Mouse (Mus musculus) intestine, embryonic 16.5 days (tissue): ENCODE measurements around the gene Nudt22. TPM values are rescaled to one million over a fixed set of nuclear protein-coding genes. Genes with fewer than 3 reads are reported as not detected.
A peak's percentile ranks its signal among the peaks of the same experiment; 100 is the strongest.

ENCODE experiments used
- ATAC-seq: fragments of 200-750 bp; cut with Nextera tagmentation; 2 replicates; pipeline ENCODE4 v1.8.0; 2017; ENCODE audit warnings: moderate TSS enrichment, moderate library complexity
- H3K27ac ChIP-seq: fragments of 300-500 bp; sonication (generic); 2 replicates; pipeline ENCODE4 v1.5.1; 2014; ENCODE audit warnings: mild to moderate bottlenecking, low read length
- H3K27me3 ChIP-seq: fragments of 300-500 bp; sonication (generic); replicated peaks from 2 replicates; pipeline ENCODE4 v1.6.1; 2014; ENCODE audit warnings: low read length, control low read depth, mixed read lengths; ENCODE audit not compliant: control insufficient read depth, insufficient read depth
- H3K36me3 ChIP-seq: fragments of 300-500 bp; sonication (generic); 2 replicates; pipeline ENCODE4 v1.6.1; 2014; ENCODE audit warnings: low read length, control low read depth; ENCODE audit not compliant: control insufficient read depth, insufficient read depth
- H3K4me1 ChIP-seq: fragments of 300-500 bp; sonication (generic); 2 replicates; pipeline ENCODE4 v1.6.1; 2014; ENCODE audit warnings: low read length, control low read depth, mixed read lengths; ENCODE audit not compliant: control insufficient read depth, insufficient read depth
- H3K4me2 ChIP-seq: fragments of 300-500 bp; sonication (generic); 2 replicates; pipeline ENCODE4 v1.6.1; 2014; ENCODE audit warnings: low read depth, low read length, control low read depth
- H3K4me3 ChIP-seq: fragments of 300-500 bp; sonication (generic); 2 replicates; pipeline ENCODE4 v1.5.1; 2014; ENCODE audit warnings: mild to moderate bottlenecking, low read length
- H3K9ac ChIP-seq: fragments of 300-500 bp; sonication (generic); 2 replicates; pipeline ENCODE4 v1.6.1; 2014; ENCODE audit warnings: low read depth, low read length
- H3K9me3 ChIP-seq: fragments of 300-500 bp; sonication (generic); 2 replicates; pipeline ENCODE4 v1.6.1; 2016; ENCODE audit warnings: low read length, control low read depth; ENCODE audit not compliant: control insufficient read depth
- WGBS: fragments of 180-500 bp; shearing (Covaris S2); extraction: QIAGEN DNeasy Blood & Tissue Kit; methylation state at CpG from one replicate; pipeline ENCODE4 v1.1.7; 2014; 5-methylcytosine and 5-hydroxymethylcytosine counted together
- polyA plus RNA-seq: library from polyadenylated mRNA; unstranded; fragments of >200 nt; fragmentation: Nextera tagmentation; extraction: Ambion mirVana; gene quantifications from 2 replicates; pipeline ENCODE4 v1.2.1, GENCODE M21; 2015

The Nudt22 gene
- polyA plus RNA-seq, 1 experiment from 2014 or later = 33.0 TPM

DNA sequence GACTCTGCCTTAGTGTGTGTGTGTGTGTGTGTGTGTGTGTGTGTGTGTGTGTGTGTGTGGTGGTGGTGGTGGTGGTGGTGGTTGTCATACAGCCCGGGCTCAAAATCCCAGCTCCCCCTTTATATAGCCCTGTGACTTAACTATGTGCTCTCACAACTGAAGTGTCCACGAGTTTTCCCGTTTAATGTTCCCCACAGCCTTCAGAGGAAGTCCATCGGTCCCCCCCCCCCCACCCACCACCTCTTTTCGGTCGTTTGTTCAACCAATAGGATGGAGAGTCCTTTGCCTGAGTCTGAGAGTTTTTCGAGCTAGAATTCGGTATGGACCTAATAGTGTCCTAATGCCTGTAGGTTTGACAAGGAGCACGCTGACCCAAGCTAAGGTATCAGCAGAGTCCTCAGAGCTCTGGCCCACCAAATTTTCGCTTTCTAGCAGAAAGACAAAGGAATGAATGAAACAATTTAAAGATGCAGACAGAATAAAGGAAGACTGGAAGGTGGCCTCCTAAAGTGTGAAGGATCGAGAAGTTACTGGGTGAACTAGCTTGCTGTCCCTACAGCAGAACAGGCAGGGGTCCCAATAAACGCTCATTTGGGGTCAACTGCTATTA lies 22.2 kb downstream of the Nudt22 start:
- Histone ChIP-seq H3K27ac (peak overlapping the region; percentile 68), H3K4me2 (peak overlapping the region; percentile 72), H3K9ac (peak overlapping the region; percentile 78), H3K4me3 (peak overlapping the region; percentile 69), H3K4me1 (peaks cover 51% of the 10 kb centered on the region), H3K27me3 (no peaks in the 10 kb centered on the region), H3K9me3 (no peaks in the 10 kb centered on the region), H3K36me3 (peaks cover 5% of the 10 kb centered on the region; the same call in 1 of the 2 replicates)
- ATAC-seq = no peak
- WGBS = 30% methylated on average over 12 of the region's 12 CpGs

DNA sequence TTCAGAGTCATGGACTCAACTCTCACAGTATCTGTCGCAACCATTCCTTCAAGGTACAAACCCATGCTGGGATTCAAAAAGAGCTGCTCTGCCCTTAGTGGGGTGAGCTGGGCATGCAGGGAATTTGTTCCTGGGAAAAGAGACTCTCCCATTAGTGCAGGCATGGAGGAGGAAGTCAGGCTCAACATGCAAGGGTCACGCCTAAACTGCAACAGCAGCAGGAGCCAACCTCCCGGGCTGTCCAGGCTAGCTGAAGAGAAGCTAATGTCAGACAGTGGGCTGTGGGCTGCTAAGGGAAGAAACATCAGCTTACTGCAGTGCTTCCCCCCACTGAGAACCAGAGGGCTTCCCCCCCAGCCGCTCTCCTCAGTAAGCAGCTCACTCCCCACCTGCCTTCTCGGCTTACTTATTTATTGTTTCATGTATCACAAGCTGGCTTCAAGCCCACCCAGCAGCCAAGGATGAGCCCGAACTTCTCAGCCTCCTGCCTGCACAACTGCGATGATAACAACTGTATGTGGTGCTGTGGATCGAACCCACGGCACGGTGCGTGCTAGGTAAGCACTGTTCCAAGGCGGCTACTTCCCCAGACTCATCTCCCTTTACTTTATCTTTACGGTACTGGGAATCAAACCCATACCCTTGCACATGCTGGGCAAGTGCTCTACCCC lies 23.5 kb downstream of the Nudt22 start:
- WGBS = 78% methylated on average over 13 of the region's 13 CpGs
- Histone ChIP-seq H3K36me3 (0 out of 2 replicates have a peak, but pooled peaks cover 3% of the 10 kb centered on the region), H3K9ac (no peak overlapping the region), H3K27me3 (no peaks in the 10 kb centered on the region), H3K4me3 (no peak overlapping the region), H3K4me1 (peaks cover 47% of the 10 kb centered on the region), H3K9me3 (no peaks in the 10 kb centered on the region), H3K4me2 (no peak overlapping the region), H3K27ac (peak overlapping the region; percentile 96; the same call in 1 of the 2 replicates)
- ATAC-seq = no peak

DNA sequence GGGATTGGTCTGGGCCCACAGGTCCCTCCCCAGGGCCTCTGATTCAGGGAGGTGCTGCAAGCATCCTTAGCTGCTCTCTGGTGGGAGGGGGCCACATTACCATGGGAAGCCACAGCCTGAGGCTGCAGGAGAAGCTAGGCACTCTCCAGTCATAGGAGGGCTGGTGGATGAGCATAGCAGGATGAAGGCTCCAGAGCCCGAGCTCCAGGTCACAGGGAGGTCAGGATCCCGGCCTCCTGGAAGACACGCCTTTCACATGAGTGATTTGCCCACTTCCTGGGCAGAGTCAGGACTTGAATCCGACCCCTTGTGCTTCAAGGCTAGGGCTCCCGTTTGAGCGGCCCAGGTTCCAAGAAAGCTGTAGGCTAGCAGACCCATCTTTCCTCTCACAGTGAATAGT lies 24.3 kb downstream of the Nudt22 start:
- Histone ChIP-seq H3K4me2 (no peak overlapping the region), H3K9me3 (no peaks in the 10 kb centered on the region), H3K9ac (peak overlapping the region; percentile 27), H3K36me3 (0 out of 2 replicates have a peak, but pooled peaks cover 3% of the 10 kb centered on the region), H3K27ac (peak overlapping the region; percentile 96), H3K4me3 (no peak overlapping the region), H3K27me3 (no peaks in the 10 kb centered on the region), H3K4me1 (peaks cover 48% of the 10 kb centered on the region)
- WGBS = 27% methylated on average over 6 of the region's 6 CpGs
- ATAC-seq = no peak

DNA sequence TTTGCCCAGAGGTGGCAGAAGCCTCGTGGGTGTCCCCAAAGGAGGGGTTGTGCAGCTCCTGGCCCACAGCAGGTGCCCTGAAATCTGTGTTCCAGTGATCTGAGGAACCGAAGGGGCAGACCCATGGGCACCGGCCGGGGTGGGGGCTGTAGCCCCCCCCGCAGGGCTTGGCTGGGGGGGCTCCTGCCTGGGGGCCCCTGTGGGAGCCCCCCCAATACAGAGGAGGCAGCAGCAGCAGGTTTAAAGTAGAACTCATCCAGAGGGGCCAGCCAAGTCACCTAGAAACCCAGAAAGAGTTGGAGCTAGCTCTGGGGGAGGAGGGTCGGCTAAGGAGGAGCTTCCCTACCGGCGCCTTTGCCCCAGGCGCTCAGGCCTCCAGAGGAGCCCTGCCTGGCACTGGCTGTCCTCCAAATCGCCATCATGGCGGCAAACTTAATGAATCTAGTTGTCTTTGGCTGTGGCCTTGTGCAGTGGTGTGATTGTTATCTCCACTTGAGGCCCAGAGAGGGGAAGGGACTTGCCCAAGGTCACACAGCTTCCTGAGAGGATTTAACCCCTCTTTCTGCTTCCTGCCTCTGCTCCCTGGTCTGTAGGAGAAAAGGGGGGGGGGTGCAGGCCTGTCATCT lies 25.3 kb downstream of the Nudt22 start:
- Histone ChIP-seq H3K4me1 (peaks cover 48% of the 10 kb centered on the region), H3K4me2 (peak overlapping the region; percentile 80), H3K27ac (peak overlapping the region; percentile 96), H3K9me3 (no peaks in the 10 kb centered on the region), H3K9ac (peak overlapping the region; percentile 94), H3K4me3 (peak overlapping the region; percentile 83), H3K36me3 (peaks cover 13% of the 10 kb centered on the region), H3K27me3 (no peaks in the 10 kb centered on the region)
- 32% methylated on average over 11 of the region's 11 CpGs for WGBS
- ATAC-seq = no peak

DNA sequence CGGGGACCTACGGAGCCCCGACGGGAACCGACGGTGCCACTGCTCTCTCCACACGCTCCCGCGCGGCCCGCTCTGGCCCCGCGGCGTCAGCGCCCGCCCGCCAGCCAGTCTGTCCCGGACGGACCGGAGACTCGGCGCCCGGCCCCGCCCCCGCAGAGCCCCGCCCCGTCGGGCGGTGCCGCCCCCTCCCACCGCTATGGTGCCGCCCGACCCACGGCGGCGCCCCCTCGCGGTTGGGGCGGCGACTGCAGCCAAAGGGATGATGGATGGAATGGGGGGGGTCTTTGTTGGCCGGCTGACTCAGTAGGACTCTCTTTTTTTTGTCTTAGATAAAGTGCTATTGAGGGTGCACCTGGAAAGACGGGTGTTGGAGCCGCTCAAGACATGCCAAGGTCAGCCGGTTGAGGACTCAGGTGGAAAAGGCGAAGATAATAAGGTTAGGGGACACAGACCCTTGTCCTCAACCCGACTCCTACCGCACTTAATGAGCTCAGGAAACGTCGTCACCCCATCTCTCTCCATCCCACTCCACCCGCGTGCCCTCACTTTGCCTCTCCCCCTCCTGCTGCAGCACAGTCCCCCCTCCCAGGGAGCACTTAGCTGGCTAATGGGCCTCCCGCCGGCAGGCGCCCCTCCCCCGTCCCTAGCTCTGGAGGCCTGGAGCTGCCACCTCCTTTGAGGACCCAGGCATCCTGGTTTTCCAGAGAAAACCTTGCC lies 26.1 kb downstream of the Nudt22 start:
- no peaks in the 10 kb centered on the region for H3K9me3 ChIP-seq
- WGBS = under 1% methylated on average over 55 of the region's 55 CpGs
- no peaks in the 10 kb centered on the region for H3K27me3 ChIP-seq
- peaks cover 16% of the 10 kb centered on the region for H3K36me3 ChIP-seq
- H3K4me2 ChIP-seq = peak overlapping the region; percentile 80
- peak overlapping the region; percentile 96 for H3K27ac ChIP-seq
- H3K4me1 ChIP-seq = peaks cover 51% of the 10 kb centered on the region
- peak; percentile 57 for ATAC-seq
- H3K9ac ChIP-seq = peak overlapping the region; percentile 94
- H3K4me3 ChIP-seq = peak overlapping the region; percentile 83

DNA sequence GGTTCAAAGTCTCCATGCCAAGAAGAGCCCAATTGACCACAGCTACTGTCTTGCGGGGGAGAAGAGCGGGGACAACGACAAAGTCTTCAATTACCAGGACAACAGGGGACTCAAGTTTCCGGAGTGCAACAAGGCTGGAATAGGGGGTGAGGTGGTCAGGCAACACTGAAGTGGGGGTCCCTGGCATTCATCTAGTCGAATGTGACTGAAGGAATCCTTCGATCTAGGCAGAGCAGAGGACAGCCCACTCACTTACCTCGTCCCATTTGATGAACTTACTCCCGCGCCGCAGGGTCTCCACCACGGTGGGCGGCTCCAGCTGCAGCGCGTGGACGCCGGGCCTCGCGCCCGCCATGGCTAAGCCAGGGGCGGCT lies 26.6 kb downstream of the Nudt22 start:
- Histone ChIP-seq H3K36me3 (peaks cover 18% of the 10 kb centered on the region), H3K9ac (peak overlapping the region; percentile 94), H3K27ac (peak overlapping the region; percentile 96), H3K4me3 (peak overlapping the region; percentile 83), H3K4me1 (peaks cover 52% of the 10 kb centered on the region), H3K9me3 (no peaks in the 10 kb centered on the region), H3K4me2 (peak overlapping the region; percentile 80), H3K27me3 (no peaks in the 10 kb centered on the region)
- ATAC-seq = peak; percentile 2
- under 1% methylated on average over 20 of the region's 20 CpGs for WGBS

DNA sequence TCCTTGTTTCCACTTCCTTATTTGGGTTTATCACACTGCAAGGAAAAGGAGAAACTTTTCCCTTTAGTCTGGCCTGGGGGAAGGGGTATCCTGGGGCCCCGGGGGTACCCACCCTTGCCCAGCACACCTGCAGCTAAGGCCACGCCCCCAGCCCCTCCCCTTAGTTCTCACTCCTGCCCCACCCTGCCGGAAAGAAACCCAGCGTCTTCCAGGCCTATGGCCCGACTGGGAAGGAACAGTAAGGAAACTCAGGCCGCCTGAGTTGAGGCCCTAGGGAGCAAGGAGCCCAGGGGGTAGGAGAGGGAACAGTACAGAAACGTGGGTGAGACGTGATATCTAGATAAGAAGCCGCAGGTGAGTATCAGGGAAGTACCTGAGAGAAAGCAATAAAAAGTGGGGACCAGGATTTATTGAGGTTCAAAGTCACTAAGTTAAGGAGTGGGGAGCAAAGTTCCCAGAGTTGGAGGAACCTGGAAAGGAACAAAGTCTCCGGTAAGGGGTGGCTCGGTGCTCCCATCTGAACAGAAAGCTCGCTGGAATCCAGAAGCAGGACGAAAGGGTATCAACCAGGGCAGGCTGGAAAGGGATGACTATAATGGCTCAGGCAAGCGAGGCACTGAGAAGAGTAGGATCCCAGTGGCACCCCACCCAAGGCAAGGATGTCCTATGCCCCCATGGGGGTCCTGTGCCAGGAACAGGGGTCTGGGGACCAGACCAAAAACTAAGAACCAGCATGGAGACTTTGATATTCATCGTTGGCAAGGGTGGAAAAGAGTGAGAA lies 27.2 kb downstream of the Nudt22 start:
- Histone ChIP-seq H3K36me3 (peaks cover 21% of the 10 kb centered on the region), H3K4me1 (peaks cover 52% of the 10 kb centered on the region), H3K27ac (peak overlapping the region; percentile 96), H3K4me2 (peak overlapping the region; percentile 80), H3K4me3 (peak overlapping the region; percentile 83), H3K27me3 (no peaks in the 10 kb centered on the region), H3K9ac (peak overlapping the region; percentile 94), H3K9me3 (no peaks in the 10 kb centered on the region)
- 7% methylated on average over 15 of the region's 15 CpGs for WGBS
- peak; percentile 91 for ATAC-seq

DNA sequence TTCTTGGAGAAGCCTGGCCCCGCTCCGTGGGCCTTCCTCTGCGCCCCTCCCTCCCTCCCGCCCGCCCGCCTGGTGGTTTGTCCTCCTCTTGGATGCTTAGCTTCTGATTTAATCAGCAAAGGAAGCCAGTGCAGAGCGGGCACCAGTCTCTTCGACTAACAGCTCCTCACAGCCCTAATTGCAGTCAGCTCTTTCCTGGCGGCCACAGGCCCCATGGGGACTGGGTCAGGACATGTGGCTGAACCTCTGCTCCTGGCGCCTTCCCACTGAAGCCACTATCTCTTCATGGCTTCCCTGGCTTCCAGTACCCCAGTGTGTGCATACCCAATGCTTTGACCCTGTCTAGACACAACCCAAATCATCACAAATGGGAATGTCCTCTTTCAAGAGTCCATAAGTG lies 39.5 kb downstream of the Nudt22 start:
- H3K9me3 ChIP-seq = no peaks in the 10 kb centered on the region
- H3K4me1 ChIP-seq = peaks cover 28% of the 10 kb centered on the region
- H3K36me3 ChIP-seq = peaks cover 51% of the 10 kb centered on the region
- no peaks in the 10 kb centered on the region for H3K27me3 ChIP-seq
- 87% methylated on average over 10 of the region's 10 CpGs for WGBS
- H3K9ac ChIP-seq = 0 out of 2 replicates have a peak overlapping the region, but pooled peaks have one; percentile 11
- ATAC-seq = no peak
- no peak overlapping the region for H3K4me2 ChIP-seq
- H3K4me3 ChIP-seq = no peak overlapping the region
- H3K27ac ChIP-seq = no peak overlapping the region; the same call in 1 of the 2 replicates
